Mouse (Mus musculus) intestine, embryonic 15.5 days (tissue): ENCODE data around the gene Topaz1. TPM values are rescaled to one million over a fixed set of nuclear protein-coding genes. Genes with fewer than 3 reads are reported as not detected.

Experiments
- polyA plus RNA-seq: library from polyadenylated mRNA; unstranded; fragments of >200 nt; fragmentation: Nextera tagmentation; extraction: Ambion mirVana; gene quantifications from 2 replicates; pipeline ENCODE4 v1.2.1, GENCODE M21; 2015

The Topaz1 gene
- polyA plus RNA-seq, 1 experiment from 2014 or later: not detected

Other genes starting within 250 kb of the Topaz1 start
- gene Tcaim, start 58.2 kb downstream of the Topaz1 start, polyA plus RNA-seq: 5.1 and 5.7 TPM in 2 replicates
- 0.29 TPM in 1 of 2 replicates, not detected in the other for gene Gm35549, start 96.7 kb downstream of the Topaz1 start, polyA plus RNA-seq
- gene Zfp445, start 118.7 kb downstream of the Topaz1 start, polyA plus RNA-seq: 46.6 and 48.3 TPM in 2 replicates
- 2.8 and 3.4 TPM in 2 replicates for gene Zkscan7, start 138.3 kb downstream of the Topaz1 start, polyA plus RNA-seq
- 12.2 and 13.7 TPM in 2 replicates for gene Zfp105, start 175.7 kb downstream of the Topaz1 start, polyA plus RNA-seq
- 32.8 and 33.7 TPM in 2 replicates for gene 1110059G10Rik, start 203.7 kb downstream of the Topaz1 start, polyA plus RNA-seq
- gene Kif15, start 203.7 kb downstream of the Topaz1 start, polyA plus RNA-seq: 44.9 and 46.1 TPM in 2 replicates